Mouse (Mus musculus) kidney, adult 9 months (tissue): ENCODE measurements around the gene Icos.

Source experiments
- DNase-seq: peaks from one replicate; pipeline ENCODE4 v3.0.0; 2022

Icos gene

DNA sequence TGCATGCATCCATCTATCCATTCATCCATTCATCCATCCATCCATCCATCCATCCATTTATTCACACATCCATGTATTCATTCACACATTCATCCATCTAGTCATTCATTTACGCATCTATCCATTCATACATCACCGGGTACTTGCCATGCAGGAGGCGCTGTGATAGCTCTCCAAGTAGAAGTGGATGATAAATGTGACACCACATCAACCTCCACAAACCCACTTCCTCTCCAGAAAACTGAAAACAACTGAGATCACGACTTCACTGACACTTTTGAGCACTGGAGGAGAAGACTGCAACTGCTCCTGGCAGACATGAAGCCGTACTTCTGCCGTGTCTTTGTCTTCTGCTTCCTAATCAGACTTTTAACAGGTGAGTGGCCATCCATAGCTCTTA, at the start of gene Icos:
Gene Icos, plus strand, starts transcription at position 287 of the 400 bp plus-strand sequence.
- DNase-seq = no peak

DNA sequence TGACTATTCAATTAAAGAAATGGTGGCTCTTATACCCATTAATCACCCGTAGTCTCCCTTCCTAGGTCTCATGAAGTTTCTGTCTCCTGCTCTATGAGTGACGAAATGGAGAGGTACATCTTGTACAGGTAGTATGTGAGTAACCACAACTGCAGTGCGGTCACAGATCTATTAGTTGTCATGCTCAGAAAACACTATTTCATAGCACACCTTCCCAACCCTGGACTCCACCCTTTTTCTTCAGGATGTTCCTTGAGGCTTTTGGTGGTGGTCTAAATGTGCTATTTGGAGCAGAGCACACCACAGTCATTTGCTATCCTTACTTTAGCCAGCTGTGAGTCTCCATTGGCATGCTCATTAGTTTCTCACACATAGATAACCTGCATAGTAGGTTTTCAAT, 48.7 kb upstream of the Icos start:
- no peak for DNase-seq

DNA sequence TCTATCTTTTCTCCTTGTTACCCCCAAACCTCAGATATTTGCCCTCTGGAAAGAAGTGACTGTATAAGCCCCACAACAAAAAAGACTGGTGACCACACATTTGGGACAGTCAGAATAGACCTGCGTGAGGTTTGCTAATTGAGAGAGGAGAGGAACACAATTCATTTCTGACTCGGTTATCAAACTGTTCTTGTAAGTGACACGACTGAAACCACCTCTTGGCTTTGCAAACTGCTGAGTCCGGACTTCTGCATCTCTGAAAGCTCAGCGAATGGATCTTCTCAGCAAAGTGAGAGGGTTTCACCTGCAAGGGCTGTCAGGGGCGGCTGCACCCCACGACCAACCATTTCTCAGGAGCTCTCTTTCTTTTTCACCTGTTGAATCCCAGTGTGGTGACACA, 47.3 kb upstream of the Icos start:
- no peak for DNase-seq

DNA sequence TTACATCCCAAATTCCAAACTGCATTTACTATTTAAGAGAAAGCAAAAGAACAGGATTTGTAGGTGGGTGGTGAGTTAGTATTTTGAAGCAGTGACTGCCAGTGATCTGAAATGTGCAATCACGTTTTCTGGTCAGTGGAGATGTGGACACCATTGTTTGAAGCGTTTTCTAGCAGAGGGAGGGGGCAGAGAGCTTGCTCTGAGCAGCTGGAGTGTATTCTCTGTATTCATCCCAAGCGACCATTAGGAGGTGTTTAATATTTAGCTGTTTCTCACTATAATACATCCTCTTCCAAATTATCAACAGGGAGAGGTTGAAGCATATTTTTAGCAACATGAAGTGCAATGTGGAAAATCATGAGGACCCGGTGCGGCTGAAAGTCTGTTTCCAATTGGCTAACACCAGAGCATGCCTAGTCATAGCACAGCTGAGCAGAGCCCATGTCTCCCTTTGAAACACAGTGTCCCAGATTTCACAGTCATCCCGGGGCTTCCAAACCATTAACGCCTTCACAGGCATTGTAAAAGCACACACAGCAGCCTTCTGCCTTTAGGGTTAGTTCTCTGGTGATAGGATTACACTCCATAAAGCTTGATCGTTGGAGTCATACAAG, 41.7 kb upstream of the Icos start:
- DNase-seq = no peak

DNA sequence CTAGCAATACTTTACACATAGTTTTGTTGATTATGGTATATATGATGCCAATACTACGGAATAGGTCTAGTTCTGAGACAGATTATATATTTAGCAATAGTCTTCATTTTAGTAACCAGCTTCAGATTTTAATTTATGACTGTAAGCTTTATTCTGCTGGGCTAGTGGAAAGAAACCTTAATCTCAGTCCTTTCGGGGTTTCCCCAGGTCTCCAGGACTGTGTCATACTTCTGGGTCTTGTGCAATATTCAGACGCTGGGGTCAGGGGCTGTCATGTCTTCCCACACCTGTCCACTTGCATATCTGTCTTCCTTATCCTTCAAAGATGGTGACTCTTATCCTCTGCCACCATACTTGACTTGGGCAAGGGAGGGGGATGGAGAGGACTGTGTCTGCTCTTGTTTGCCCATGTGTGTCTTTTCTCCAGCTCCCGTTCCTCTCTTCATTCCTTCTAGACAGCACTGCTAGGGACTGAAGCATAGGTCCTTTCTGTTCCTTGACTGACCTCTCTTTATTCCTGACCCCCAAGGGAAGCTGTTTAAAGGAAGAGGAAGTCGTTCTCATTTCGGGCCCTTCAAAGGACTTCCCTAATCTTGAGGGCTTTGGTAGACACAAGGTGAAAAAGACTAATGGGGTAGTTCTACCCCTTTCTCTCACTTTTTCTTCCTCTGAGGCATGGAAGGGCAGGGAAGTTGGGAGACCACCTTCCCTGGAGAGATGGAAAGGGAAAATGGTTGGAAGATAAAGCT, 40.6 kb upstream of the Icos start:
- no peak for DNase-seq

DNA sequence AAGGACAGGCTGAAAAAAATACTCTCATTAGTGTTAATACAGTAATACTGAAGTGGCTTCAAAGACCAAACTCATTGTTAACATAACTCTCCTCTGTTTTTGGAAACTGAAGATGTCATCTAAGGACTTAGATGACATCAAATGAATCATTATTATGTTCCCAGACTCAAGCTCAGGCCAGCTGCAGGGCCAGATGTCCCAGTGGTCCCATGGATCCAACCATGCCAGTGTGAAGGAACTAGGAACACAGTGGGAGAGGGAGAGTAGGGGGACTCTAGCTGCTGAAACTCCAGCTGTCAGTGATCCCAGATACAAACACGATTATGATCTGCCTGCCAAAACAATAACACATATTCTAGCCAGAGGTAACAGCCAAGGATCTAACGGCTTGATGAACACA, 39.5 kb upstream of the Icos start:
- DNase-seq = no peak

DNA sequence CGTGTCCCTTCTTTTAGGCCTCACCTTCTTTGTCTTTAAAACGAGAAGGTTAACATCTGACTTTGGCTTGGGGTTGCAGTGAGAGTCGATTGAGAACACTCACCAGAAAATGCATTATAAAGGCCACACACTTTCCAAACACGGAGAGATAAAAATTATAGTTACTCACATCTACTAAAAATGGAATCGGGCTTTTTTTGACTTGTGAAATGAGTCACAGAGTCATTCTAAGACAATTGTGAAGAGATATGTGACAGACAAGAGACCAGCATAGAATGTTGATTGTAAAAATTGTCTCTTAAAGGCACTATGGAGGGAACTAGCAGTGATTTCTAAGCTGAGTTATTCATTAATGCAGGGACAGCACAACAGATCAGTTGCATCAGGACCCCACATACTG, 38.8 kb upstream of the Icos start:
- no peak for DNase-seq

DNA sequence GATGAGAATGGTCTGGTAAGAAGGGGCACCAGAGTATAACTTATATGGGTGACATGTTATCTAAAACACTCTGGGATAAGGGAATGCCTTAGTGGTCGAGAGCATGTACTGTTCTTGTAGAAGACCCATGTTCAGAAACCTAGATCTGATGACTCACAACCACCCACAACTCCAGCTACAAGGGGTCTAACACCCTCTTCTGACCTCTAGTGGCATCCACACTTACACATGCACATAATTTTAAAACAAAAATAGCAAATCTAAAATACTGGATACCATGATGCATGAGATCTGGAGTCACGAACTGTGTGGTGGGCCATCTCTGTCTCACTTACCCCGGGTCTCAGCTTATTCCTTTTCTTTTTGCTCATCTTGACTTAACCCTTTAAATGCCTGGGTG, 37.7 kb upstream of the Icos start:
- no peak for DNase-seq

DNA sequence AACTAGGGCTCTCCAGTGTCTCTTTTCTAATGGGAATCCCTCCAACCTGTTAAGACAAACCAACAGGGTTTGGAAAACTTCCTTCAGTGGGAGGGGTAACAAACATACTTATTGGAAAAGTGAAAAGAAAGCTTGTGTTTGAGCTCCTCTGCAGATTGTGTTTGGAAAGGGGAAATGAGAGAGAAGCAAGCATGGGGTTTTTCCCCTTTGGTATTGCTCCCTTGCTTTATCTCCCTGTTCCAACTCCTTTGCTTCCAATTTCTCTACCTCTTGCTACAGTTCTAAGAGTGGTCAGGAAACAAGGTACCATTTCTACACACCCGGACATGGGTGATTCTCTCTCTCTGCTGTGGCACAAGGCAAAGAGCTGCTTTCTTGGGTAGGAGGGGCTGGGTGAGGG, 37.1 kb upstream of the Icos start:
- no peak for DNase-seq

DNA sequence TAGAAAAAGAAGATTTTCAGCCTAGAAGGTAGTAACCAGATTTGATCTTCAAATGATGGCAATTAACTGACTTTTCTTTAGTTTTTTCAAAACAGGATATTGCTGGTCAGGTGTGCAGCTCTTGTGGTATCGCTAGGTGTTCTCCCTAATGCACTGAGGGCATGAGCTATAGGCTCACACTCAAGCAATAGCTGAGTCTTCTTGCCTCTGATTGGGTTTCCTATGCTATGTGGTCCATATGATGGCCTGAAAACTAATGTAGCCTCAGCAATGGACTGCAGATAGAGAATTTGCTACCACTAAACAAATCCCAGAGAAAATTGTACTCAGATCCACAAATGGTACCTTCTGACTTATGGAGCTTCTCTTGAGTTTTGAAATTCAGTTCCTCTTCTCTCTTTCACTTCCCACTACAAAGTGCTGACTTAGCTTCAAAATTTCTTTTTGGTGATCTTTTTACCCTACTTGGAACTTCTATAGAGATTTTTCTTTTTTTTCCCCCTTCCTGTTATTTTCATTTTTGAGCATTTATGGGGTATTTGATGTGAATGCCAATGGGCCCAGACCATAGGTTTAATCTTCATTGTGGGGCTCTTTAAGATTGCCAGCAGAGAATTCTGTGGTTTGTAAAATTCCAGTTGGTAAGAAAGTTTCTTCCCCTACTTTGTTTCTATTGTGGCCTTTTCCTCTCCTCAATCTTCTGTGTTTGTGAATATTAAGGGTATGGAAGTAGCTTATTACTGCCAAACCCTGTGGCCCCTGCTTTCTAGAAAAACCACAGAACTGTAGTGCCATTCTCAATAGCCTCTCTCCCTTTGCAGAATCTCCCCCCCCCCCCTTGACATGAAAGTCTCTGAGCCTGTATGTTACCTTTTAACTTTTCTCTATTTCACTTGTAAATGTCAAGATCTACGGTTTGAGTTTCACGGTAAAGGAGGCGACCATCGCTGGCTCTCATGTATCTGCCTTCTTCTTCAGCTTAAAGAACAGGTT, 36.4 kb upstream of the Icos start:
- DNase-seq = no peak

DNA sequence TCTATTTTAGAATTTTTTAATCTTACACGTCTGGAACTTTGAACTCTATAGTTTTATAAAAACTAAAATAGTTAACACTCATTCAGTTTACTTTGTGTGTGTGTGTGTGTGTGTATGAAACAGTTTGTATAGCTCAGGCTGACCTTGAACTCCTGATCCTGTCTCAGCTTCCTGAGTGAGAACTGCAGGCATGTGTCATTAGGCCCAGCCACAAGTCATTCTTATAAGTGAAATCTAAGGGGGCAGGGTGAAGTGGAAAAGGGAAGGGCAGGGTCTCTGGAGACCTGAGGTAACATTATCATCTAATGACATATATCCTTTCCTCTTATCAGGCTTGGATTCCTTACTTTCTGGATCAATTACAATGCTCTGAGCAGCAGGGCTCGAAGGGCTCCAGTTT, 34.8 kb upstream of the Icos start:
- no peak for DNase-seq

DNA sequence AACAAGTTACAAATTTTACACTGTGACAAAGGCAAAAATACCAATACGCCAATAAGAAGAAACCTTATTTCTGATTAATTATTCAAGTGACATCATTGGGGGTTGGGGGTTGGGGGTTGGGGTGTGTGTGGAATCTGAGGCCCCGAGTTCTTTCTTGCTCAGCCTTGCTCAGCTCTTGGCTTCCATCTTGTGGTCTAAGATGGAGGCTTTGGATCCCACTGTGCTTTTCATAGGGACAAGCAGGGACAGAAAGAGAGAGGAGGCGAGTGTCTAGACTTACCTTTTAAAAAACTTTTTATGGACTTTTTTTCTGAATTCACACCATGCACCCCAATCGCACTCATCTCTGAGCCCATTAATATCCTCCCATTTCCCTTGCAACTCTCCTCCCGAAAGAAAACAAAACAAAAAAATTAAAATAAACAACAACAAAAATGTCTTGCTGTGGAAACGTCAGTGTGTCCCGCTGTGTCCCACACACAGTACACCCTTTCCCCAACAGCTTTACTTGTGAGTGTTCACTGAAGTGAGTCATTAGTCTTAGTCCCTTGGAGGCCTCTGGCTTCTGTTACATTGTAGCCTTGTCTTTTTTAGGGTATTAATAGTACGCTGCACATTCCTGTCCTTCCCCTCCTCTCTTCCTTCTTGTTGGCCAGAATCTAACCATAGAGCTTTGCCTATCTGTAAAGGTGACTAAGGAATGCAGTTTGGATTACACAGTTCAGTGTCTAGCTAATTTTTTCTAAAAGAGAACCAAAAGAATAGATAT, 31.9 kb upstream of the Icos start:
- no peak for DNase-seq

DNA sequence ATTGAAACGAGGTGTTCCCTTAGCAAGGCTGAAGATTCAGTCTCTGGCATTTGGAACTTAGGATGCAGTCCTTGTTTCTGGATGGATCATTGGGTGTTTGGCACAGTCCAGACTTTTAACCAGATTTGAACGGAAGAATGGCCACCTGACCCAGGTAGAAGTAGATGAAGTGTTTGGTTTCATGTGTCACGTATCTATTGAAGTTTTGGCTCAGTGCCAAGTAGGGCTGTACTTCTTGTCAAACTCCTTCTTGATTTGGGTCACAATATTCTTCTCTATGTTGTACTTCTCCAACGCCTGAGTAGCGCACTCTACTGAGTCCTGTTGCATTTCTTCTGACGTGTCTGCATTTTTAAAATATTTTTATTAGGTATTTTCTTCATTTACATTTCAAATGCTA, 29.6 kb upstream of the Icos start:
- no peak for DNase-seq

DNA sequence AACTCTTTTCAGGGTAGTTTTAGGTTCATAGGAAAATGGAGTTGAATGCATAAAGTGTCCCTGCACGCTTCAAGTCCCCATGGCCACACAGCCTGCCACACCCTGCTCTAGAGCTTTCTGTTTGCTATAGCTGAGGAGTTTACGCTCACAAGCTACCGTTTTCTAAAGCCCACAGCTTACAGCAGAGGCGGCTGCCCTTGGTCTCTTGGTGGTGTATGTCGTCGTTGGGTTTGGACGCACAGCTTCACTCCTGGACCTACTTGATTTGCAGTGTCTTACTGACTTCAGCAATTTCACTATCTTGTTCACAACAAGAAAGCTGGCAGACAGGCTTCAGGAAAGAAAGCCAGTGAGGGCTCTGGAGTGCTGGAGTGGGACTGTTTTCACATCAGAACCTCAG, 24.8 kb upstream of the Icos start:
- no peak for DNase-seq

DNA sequence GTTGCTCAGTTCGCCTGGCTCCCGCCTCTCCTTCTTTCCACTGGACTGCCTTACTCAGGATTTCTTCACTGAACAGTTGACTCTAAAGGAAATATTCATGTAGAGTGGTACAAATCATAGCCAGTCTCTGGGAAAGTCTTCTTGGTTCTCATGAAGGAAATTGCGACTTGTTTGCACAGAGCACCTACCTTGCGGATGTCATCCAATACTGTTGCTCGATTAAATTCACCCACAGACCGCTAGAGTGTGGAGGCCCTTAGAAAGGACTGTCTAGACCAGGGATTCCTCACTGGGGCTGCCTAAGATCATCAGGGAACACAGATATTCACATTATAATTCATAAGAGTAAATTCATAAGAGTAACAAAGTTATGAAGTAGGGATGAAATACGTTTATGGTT, 24.0 kb upstream of the Icos start:
- no peak for DNase-seq

DNA sequence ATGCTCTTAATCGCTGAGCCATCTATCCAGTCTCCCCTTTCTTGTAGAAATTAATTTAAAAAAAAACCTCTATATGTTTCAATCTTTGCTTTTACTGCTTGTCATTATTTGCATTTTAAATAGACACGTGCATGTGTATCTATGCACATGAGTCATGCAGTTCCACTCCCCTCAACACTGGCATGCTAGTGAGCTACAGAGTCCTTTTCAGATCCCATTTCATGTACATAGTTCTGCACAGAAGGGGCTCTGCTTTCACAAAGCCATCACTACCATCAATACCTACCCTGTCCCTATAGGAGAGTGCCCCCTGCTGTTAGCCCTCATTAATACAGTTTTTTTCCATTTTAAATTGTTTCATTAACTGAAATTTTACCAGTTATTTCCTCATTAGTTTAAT, 23.0 kb upstream of the Icos start:
- peak; percentile 16 for DNase-seq

DNA sequence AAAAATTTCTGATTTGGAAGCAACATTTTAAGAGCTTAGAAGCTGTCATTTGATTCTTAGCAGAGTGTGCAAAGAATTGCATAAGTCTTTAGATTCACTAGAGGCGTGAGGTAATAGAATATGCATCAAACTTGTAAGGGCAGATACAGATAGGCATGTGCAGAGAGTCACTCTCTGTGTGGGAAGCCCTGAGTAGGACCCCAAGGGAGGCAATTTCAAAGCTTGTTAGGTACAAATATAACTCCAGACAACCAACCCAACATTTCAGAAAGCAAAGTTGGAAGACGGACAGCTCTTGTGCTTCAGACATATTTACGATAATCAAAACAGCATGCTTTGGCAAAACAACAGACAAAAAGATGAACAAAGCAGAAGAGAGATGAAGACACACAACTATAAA, 22.5 kb upstream of the Icos start:
- no peak for DNase-seq

DNA sequence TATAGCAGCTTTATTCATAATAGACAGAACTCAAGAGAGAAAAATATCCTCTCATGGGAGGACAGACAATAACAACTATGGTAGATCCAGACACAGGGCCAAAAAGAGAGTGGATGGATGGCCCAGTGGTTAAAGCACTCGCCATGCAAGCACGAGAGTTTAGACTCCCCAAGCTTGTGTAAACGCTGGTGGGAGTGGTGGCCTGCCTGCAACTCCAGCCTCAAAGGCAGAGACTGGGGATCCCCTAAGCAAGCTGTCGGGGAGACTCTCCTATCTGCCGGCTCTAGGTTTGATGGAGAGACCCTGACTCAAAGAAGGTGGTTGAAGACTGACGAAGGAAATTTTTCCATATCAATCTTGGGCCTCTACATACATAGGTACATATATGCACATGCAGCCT, 21.5 kb upstream of the Icos start:
- DNase-seq = no peak

DNA sequence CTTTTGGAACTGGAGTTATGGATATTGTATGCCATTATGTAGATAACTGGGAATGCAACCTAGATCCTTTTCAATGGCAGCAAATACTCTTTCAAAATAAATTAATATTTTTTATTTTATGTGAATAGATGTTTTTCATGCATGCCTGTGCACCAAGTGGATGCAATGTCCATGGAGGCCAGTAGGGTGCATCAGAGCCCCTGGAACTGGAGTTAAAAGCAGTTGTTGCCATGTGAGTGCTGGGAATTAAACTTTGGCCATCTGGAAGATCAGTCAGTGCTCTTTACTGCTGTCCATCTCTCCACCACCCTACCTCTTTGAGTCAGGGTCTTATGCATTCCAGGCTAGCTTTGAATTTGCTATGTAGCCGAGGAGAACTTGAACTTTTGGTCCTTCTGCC, 19.4 kb upstream of the Icos start:
- DNase-seq = no peak

DNA sequence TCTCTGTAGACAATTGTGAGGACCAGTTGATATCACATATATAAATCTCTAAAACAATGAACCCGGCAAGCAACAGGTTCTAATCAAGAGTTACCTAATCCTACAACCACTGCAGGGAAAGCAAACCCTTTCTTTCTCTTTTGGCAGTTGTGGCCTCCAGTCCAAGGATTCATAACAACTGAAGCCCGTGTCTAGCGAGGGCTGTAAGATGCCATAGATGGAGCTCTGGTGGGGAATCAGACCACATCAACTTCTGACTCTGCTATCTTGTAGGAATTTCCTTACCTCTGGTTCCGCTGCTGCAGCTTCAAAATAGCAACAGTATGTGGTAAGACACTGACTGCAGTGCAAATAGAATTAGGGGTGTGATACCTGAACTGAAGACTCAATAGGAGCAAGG, 18.5 kb upstream of the Icos start:
- no peak for DNase-seq

DNA sequence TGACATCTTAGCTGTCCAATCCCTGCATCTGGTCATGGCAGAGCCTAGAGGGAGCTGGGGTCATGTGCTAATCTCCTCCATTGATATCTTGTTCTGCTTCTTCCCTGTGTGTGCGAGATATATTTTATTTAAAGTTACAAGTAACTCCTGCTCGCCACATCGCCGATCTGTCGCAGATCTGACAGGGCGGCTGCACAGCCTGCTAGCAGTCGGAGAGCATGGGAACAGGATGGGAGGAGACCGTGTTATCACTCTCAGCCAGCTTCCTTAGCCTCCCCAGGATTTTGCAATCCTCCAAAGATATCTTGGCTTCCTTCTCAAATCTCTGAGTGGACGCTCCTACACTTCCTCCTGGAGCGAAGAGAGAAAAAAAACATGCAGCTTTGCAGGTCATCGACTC, 17.3 kb upstream of the Icos start:
- DNase-seq = peak; percentile 24

DNA sequence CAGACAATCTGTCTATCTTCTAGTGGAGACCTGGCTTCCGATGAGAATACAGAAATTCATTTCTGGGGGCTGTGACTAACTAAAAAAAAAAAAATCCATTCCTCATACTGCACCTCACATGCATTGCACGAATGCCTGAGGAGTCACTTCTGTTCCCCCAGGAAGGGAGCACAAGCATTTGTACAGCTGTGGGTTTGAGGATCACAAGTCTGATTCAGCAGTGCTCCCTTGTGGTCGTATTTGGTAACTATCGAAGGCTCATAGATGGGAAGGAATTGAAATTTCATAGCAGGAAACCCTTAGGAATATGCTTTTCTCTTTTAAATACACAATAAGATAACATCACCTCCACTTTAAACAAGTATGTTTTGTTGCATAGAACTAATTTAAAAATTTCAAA, 16.6 kb upstream of the Icos start:
- peak; percentile 55 for DNase-seq

DNA sequence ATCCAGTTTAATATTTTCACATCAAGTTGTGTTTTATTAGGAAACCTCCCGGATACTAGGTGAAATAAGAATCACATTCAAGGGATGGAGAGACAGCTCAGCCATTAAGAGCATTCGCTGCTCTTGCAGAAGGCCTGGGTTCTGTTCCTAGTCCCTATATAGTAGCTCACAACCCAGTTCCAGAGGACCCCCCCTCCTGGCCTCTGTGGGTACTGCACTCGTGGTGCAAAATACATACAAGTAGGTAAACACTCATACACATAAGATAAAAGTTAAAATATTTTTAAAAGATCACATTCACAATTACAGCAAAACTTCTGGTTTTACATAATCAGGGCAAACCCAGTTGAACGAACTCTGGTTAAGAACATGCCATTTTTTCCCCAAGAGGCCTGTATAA, 15.6 kb upstream of the Icos start:
- DNase-seq = no peak
